Mouse (Mus musculus): ENCODE results near the gene Specc1. TPM values are rescaled to one million over a fixed set of nuclear protein-coding genes. Genes with fewer than 3 reads are reported as not detected.

The Specc1 gene
- total and polyA plus RNA-seq, 3 experiments: 7.3 to 18.6 (median 15.5) TPM

DNA sequence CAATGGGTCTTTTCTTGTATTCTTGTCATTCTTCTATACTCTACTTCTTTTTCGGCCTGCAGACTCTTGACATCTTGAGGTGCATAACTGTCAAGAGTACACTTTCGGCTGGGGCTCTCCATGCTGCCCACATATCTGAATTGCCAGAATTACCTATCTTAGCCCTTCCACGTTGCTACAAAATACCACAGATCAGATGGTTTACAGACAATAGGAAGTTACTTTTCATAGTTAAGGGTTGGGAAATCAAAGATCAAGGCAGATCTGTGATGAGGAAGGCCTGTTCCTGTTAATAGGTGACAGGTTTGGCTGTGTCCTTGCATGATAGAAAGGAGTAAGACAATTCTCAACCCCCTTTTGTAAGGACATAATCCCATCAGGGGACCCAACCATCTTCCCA, 209.9 kb downstream of the Specc1 start:
- no peak for DNase-seq (ENCODE audit: extremely low read depth)
- dilution Hi-C loops (cut with MboI; ENCODE audit: extremely low pct_ligation_motif_present, extremely low pct_unique_long_range_greater_than_20kb, low sequenced_read_pairs): no loop called here
- peak overlapping the region; percentile 29; the same call in 1 of the 2 replicates for H3K9ac ChIP-seq (ENCODE audit: insufficient read depth, low read depth)
- H3K27ac ChIP-seq (ENCODE audit: insufficient read depth, low read depth): no peak overlapping the region
- no peaks in the 10 kb centered on the region for H3K27me3 ChIP-seq (replicated peaks)
- no peak overlapping the region for H3K4me3 ChIP-seq (replicated peaks in 1 of 3; ENCODE audit: low read depth in 2 of 3, low read length in 2 of 3, poor library complexity in 1 of 3)
- H3K9me3 ChIP-seq (replicated peaks; ENCODE audit: low read length): no peaks in the 10 kb centered on the region
- H3K79me2 ChIP-seq (replicated peaks; ENCODE audit: control insufficient read depth, extremely low read depth, insufficient read depth, poor library complexity, severe bottlenecking): no peaks in the 10 kb centered on the region
- H3K4me2 ChIP-seq (ENCODE audit: insufficient read depth, low read depth, poor library complexity, severe bottlenecking): no peak overlapping the region
- H3K4me1 ChIP-seq (ENCODE audit: control insufficient read depth in 1 of 2, insufficient read depth in 2 of 2): peaks cover 10 to 28% of the 10 kb centered on the region in 2 experiments
- H3K36me3 ChIP-seq (replicated peaks in 1 of 2; ENCODE audit: control insufficient read depth in 1 of 2, insufficient read depth in 1 of 2, low read length in 1 of 2): peaks cover 3 to 29% of the 10 kb centered on the region in 2 experiments
- in situ Hi-C loops (cut with MboI; ENCODE audit: low pct_ligation_motif_present, low pct_unique_long_range_greater_than_20kb, low sequenced_read_pairs): no loop called here
- TF ChIP-seq UBTF (IDR thresholded peaks at IDR 0.05; ENCODE audit: low read depth, low read length): no peak
- TF ChIP-seq IRF4 (IDR thresholded peaks at IDR 0.05; ENCODE audit: low read depth, low read length): no peak
- no peak for TF ChIP-seq ZC3H11A (IDR thresholded peaks at IDR 0.05; ENCODE audit: low read depth, low read length)
- no peak for TF ChIP-seq CHD2 (IDR thresholded peaks at IDR 0.05; ENCODE audit: low read length)
- TF ChIP-seq CTCF (conservative IDR thresholded peaks at IDR 0.05 in 1 of 2, IDR thresholded peaks at IDR 0.05 in 1 of 2; ENCODE audit: low read depth in 2 of 2, low read length in 2 of 2): no peak
- TF ChIP-seq CHD1 (IDR thresholded peaks at IDR 0.05; ENCODE audit: low read depth, low read length): no peak

DNA sequence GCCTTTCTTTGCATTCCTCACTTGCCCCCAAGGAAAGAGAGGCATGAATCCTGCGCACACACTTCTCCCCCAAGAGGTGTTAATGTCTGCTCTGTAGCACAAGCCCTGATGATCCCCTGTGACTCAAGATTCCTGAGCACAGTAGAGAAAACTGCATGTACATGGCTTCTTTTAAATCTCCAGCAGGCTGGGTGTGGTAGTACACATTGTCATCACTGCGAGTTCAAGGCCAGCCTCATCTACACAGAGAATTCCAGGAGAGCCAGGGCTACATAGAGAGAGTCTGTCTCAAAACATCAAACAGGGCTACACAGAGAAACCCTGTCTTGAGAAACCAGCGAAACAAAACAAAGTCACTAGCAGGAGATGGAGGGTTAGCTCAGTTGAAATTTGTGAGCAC, 211.6 kb downstream of the Specc1 start:
- no peak for DNase-seq (ENCODE audit: extremely low read depth)
- H3K4me1 ChIP-seq (ENCODE audit: control insufficient read depth in 1 of 2, insufficient read depth in 2 of 2): peaks cover 7 to 22% of the 10 kb centered on the region in 2 experiments
- peaks cover 0 to 25% of the 10 kb centered on the region in 2 experiments for H3K36me3 ChIP-seq (replicated peaks in 1 of 2; ENCODE audit: control insufficient read depth in 1 of 2, insufficient read depth in 1 of 2, low read length in 1 of 2)
- no peak overlapping the region for H3K9ac ChIP-seq (ENCODE audit: insufficient read depth, low read depth)
- in situ Hi-C loops (cut with MboI; ENCODE audit: low pct_ligation_motif_present, low pct_unique_long_range_greater_than_20kb, low sequenced_read_pairs): no loop called here
- no peaks in the 10 kb centered on the region for H3K27me3 ChIP-seq (replicated peaks)
- TF ChIP-seq MYC (IDR thresholded peaks at IDR 0.05; ENCODE audit: low read depth, low read length): no peak
- no peak for TF ChIP-seq ZC3H11A (IDR thresholded peaks at IDR 0.05; ENCODE audit: low read depth, low read length)
- TF ChIP-seq RCOR1 (conservative IDR thresholded peaks at IDR 0.05; ENCODE audit: low read depth, low read length): no peak
- TF ChIP-seq MEF2A (IDR thresholded peaks at IDR 0.05; ENCODE audit: borderline replicate concordance, low read depth, low read length): no peak
- TF ChIP-seq GABPA (IDR thresholded peaks at IDR 0.05; ENCODE audit: insufficient replicate concordance, low read depth, low read length): no peak
- TF ChIP-seq KAT2A (IDR thresholded peaks at IDR 0.05; ENCODE audit: insufficient replicate concordance, low read length): no peak
- TF ChIP-seq TCF12 (IDR thresholded peaks at IDR 0.05; ENCODE audit: low read depth, low read length): no peak
- TF ChIP-seq JUN (IDR thresholded peaks at IDR 0.05; ENCODE audit: insufficient read depth, low read depth, low read length): no peak
- TF ChIP-seq MXI1 (IDR thresholded peaks at IDR 0.05; ENCODE audit: low read depth, low read length): no peak
- TF ChIP-seq PAX5 (IDR thresholded peaks at IDR 0.05; ENCODE audit: low read length): no peak
- TF ChIP-seq TBP (conservative IDR thresholded peaks at IDR 0.05; ENCODE audit: low read depth, low read length): no peak
- TF ChIP-seq ELF1 (IDR thresholded peaks at IDR 0.05; ENCODE audit: low read depth, low read length): no peak
- dilution Hi-C loops (cut with MboI; ENCODE audit: extremely low pct_ligation_motif_present, extremely low pct_unique_long_range_greater_than_20kb, low sequenced_read_pairs): no loop called here
- H3K79me2 ChIP-seq (replicated peaks; ENCODE audit: control insufficient read depth, extremely low read depth, insufficient read depth, poor library complexity, severe bottlenecking): no peaks in the 10 kb centered on the region
- no peak overlapping the region for H3K27ac ChIP-seq (ENCODE audit: insufficient read depth, low read depth)
- no peaks in the 10 kb centered on the region for H3K9me3 ChIP-seq (replicated peaks; ENCODE audit: low read length)
- H3K4me2 ChIP-seq (ENCODE audit: insufficient read depth, low read depth, poor library complexity, severe bottlenecking): no peak overlapping the region
- no peak overlapping the region for H3K4me3 ChIP-seq (replicated peaks in 1 of 3; ENCODE audit: low read depth in 2 of 3, low read length in 2 of 3, poor library complexity in 1 of 3)

All from CH12.LX (cell line).